Mouse (Mus musculus) liver, adult 2 months (tissue): ENCODE results near the gene Fhit.

Source experiments
- CTCF ChIP-seq: fragments of 200-500 bp; IDR thresholded peaks from 2 replicates; pipeline ENCODE4 v1.5.1; 2011; ENCODE audit warnings: low read depth, low read length, control low read depth
- POLR2A ChIP-seq: fragments of 200-500 bp; IDR thresholded peaks from 2 replicates; pipeline ENCODE4 v1.6.1; 2011; ENCODE audit warnings: low read length, control low read depth; ENCODE audit not compliant: insufficient read depth; ENCODE audit errors: extremely low read depth

DNA sequence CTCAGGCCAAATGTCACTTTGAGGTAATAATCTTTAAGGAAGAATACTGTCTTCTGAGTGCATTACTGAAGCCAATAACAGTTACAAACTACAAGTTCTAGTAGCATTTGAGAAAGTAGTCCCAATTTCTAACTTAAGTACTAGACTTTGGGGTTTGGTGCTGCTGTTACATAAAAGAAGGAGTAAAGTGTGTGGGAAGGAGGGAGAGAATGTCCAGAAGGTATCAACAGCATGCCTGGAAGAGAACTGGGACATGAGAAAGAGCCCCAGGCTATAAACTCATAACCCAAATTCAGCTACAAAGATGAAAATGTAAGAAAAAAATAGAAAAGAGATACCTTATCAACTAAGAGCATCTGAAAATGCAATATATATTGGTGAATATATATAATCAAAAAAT lies 101.6 kb downstream of the Fhit start:
- TF ChIP-seq CTCF (no peak), POLR2A (no peak)
